Mouse (Mus musculus): ENCODE data around the gene Gm37240.

DNA sequence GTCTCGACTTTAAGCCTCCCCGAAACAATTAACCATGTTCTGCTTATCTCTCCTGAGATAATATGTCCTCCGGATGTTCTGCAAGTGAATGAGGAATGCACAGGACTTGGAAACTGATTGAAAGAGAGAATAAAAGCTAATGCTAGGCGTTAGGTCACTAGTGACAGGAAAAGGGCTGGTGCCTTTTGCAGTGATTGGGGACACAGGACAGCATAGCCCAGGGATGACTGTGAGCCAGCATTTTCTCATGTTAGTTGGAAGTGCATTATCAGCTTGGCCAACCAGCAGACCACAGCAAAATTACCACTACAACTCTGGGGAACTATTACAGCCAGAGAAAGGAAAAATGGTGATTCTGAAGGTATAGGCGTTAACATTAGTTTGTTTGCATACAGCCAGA lies 1163.3 kb downstream of the Gm37240 start:
- no peak for TF ChIP-seq CTCF (IDR thresholded peaks at IDR 0.05; ENCODE audit: borderline replicate concordance, insufficient read depth, low read length)
- TF ChIP-seq POLR2A (IDR thresholded peaks at IDR 0.05; ENCODE audit: low read depth, low read length), result no peak
